Mouse (Mus musculus): Measurements from ENCODE around the gene Wiz.

DNA sequence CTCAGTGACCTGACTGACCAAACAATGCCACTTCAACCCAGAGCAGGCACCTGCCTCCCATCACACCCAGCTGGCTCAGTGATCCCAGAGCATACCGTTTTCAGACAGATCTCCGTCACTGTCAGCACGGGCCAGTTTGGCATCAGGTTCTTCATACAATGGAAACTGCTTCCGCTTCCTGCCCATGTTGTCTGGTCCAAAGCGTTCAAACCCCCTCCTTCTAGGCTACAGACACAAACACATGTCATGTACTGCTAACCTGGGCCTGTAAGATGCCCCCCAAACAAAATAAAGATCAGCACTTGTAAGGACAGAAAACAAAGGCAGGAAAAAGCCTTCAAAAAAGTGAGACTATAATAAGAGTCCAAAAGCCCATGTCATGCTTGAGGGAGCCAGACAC lies 73.7 kb downstream of the Wiz start:
- TF ChIP-seq CTCF (IDR thresholded peaks at IDR 0.05; ENCODE audit: low read depth), result no peak
- no peak for TF ChIP-seq EP300 (IDR thresholded peaks at IDR 0.05; ENCODE audit: low read depth)

Measured in liver, embryonic 14.5 days (tissue).